Mouse (Mus musculus) G1E (cell line): Measurements from ENCODE around the gene Il33.

Experiments used
- CTCF ChIP-seq: IDR thresholded peaks from 2 replicates; pipeline ENCODE4 v1.5.1; 2012; ENCODE audit warnings: low read depth, low read length, inconsistent platforms, mixed read lengths
- GATA1 ChIP-seq: IDR thresholded peaks from 2 replicates; pipeline ENCODE4 v1.6.1; 2012; ENCODE audit warnings: borderline replicate concordance, low read length, inconsistent platforms, mixed read lengths
- POLR2AphosphoS5 ChIP-seq: IDR thresholded peaks from 2 replicates; pipeline ENCODE4 v1.6.1; 2012; ENCODE audit warnings: low read depth, low read length, inconsistent platforms; ENCODE audit not compliant: insufficient replicate concordance
- TAL1 ChIP-seq: conservative IDR thresholded peaks from 2 replicates; pipeline ENCODE4 v1.6.1; 2012; ENCODE audit warnings: low read depth, low read length, inconsistent platforms, mixed read lengths

DNA sequence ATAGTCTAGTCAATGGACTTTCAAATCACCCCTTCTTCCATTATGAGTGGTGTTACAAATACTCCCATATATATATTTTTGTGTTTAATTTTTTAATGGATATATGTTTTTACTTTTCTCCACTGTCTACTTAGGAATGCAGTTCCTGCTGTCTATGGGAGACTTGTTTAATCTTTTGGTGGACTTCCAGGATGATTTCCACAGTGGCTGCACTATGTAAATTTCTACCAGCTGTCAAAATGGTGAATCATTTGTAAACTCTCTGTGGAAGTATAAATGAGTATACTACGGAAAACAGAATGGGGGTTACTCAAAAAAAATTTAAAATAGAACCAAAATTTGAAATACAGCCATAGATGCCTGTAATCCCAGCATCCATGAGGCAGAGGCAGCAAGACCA is 15.7 kb upstream of the Il33 start:
- no peak for TF ChIP-seq POLR2AphosphoS5
- no peak for TF ChIP-seq CTCF
- no peak for TF ChIP-seq TAL1
- no peak for TF ChIP-seq GATA1
